Mouse (Mus musculus) hindbrain, embryonic 13.5 days (tissue): ENCODE data around the gene Sfi1. TPM values are rescaled to one million over a fixed set of nuclear protein-coding genes. Genes with fewer than 3 reads are reported as not detected.

Experiments
- ATAC-seq: fragments of 200-750 bp; cut with Nextera tagmentation; 2 replicates; pipeline ENCODE4 v1.8.0; 2017; ENCODE audit warnings: moderate TSS enrichment; ENCODE audit not compliant: low FRiP score
- H3K27ac ChIP-seq: fragments of 300-500 bp; sonication (generic); 2 replicates; pipeline ENCODE4 v1.5.1; 2015; ENCODE audit warnings: inconsistent platforms, mild to moderate bottlenecking, moderate library complexity
- H3K27me3 ChIP-seq: fragments of 300-500 bp; sonication (generic); 2 replicates; pipeline ENCODE4 v1.6.1; 2015; ENCODE audit warnings: mild to moderate bottlenecking, inconsistent platforms
- H3K36me3 ChIP-seq: fragments of 300-500 bp; sonication (generic); 2 replicates; pipeline ENCODE4 v1.6.1; 2015; ENCODE audit warnings: mild to moderate bottlenecking, inconsistent platforms
- H3K4me1 ChIP-seq: fragments of 300-500 bp; sonication (generic); replicated peaks from 2 replicates; pipeline ENCODE4 v1.6.1; 2015; ENCODE audit warnings: inconsistent platforms
- H3K4me2 ChIP-seq: fragments of 300-500 bp; sonication (generic); 2 replicates; pipeline ENCODE4 v1.6.1; 2015; ENCODE audit warnings: inconsistent platforms, mild to moderate bottlenecking, moderate library complexity
- H3K4me3 ChIP-seq: fragments of 300-500 bp; sonication (generic); 2 replicates; pipeline ENCODE4 v1.5.1; 2015; ENCODE audit warnings: mild to moderate bottlenecking, inconsistent platforms
- H3K9ac ChIP-seq: fragments of 300-500 bp; sonication (generic); 2 replicates; pipeline ENCODE4 v1.6.1; 2015; ENCODE audit warnings: mild to moderate bottlenecking, inconsistent platforms
- H3K9me3 ChIP-seq: fragments of 300-500 bp; sonication (generic); 2 replicates; pipeline ENCODE4 v1.6.1; 2016; ENCODE audit warnings: inconsistent platforms
- WGBS: fragments of 180-500 bp; shearing (Covaris S2); methylation state at CpG from one replicate; pipeline ENCODE4 v1.1.7; 2015; 5-methylcytosine and 5-hydroxymethylcytosine counted together
- polyA plus RNA-seq: library from polyadenylated mRNA; unstranded; fragments of >200 nt; fragmentation: Nextera tagmentation; extraction: Ambion mirVana; gene quantifications from 2 replicates; pipeline ENCODE4 v1.2.1, GENCODE M21; 2015

Gene Sfi1
- 13.5 and 16.2 TPM in 2 replicates for polyA plus RNA-seq

GRCm38 (mm10) chr11:3193363-3193762 is at the start of gene Sfi1:
Gene Sfi1 (minus strand): TSS chr11:3193463.
- Histone ChIP-seq H3K9ac (no peak within 1 kb of the TSS), H3K4me3 (no peak within 1 kb of the TSS), H3K27ac (no peak within 1 kb of the TSS), H3K27me3 (no peaks in the 10 kb centered on the region), H3K9me3 (no peaks in the 10 kb centered on the region), H3K4me1 (no peaks in the 10 kb centered on the region), H3K36me3 (no peaks in the 10 kb centered on the region), H3K4me2 (no peak within 1 kb of the TSS)
- ATAC-seq, result no peak
- WGBS, result 86% methylated on average over 25 of the region's 25 CpGs

- no peak overlapping the region for H3K27ac ChIP-seq
- H3K27me3 ChIP-seq, result no peaks in the 10 kb centered on the region
- WGBS, result 96% methylated on average over 7 of the region's 7 CpGs
- ATAC-seq, result no peak
- H3K36me3 ChIP-seq, result peaks cover 87% of the 10 kb centered on the region
- no peak overlapping the region for H3K9ac ChIP-seq
- H3K4me1 ChIP-seq, result no peaks in the 10 kb centered on the region
- no peak overlapping the region for H3K4me2 ChIP-seq
- H3K4me3 ChIP-seq, result no peak overlapping the region
- H3K9me3 ChIP-seq, result no peaks in the 10 kb centered on the region
Measured at GRCm38 (mm10) chr11:3242395-3242794, 49.1 kb upstream of the Sfi1 start.

- peaks cover 93% of the 10 kb centered on the region for H3K36me3 ChIP-seq
- H3K4me1 ChIP-seq, result no peaks in the 10 kb centered on the region
- H3K9me3 ChIP-seq, result no peaks in the 10 kb centered on the region
- no peak overlapping the region for H3K27ac ChIP-seq
- no peak overlapping the region for H3K4me2 ChIP-seq
- H3K27me3 ChIP-seq, result no peaks in the 10 kb centered on the region
- 81% methylated on average over 5 of the region's 5 CpGs for WGBS
- no peak overlapping the region for H3K9ac ChIP-seq
- no peak overlapping the region for H3K4me3 ChIP-seq
- no peak for ATAC-seq
Measured at GRCm38 (mm10) chr11:3235277-3235676, 42.0 kb upstream of the Sfi1 start.

DNA sequence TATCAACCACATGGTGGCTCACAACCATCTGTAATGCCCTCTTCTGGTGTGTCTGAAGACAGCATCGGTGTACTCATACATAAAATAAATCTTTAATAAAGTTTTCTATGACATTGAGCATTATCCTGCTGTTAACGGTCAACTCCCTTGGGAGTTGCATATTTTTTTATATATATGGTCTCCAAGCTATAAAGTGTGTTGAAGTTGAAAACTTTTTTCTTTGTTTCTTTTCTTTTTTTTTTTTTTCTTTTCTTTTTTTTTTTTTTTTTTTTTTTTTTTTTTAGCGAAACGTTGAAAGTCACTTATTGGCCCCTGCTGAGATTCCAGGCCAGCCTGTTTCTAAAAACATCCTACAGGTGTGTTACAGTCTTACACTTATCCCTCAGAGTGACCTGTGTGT is 40.4 kb upstream of the Sfi1 start:
- no peaks in the 10 kb centered on the region for H3K4me1 ChIP-seq
- no peak overlapping the region for H3K27ac ChIP-seq
- H3K27me3 ChIP-seq, result no peaks in the 10 kb centered on the region
- H3K9me3 ChIP-seq, result no peaks in the 10 kb centered on the region
- no peak overlapping the region for H3K9ac ChIP-seq
- H3K4me2 ChIP-seq, result no peak overlapping the region
- ATAC-seq, result no peak
- H3K36me3 ChIP-seq, result peaks cover 92% of the 10 kb centered on the region
- H3K4me3 ChIP-seq, result no peak overlapping the region
- WGBS, result 92% methylated on average over 4 of the region's 4 CpGs

DNA sequence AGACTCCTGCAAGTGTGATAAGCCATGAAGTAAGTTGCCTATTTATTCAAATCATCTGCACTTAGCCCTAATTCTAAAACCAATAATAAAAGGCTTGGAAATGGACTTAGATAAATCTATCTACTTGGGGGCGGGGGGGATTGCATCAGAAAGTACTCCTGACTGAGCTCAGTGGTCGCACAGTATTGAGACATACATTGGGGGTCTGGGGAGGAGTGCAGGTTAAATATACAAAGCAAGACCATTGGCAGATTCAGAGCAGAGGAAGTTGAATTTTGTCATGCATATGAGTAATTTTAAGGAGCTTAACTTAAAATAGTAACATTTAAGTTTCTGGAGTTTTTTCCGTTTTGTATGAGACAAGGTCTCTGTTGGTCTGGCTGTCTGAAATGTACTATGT is 39.0 kb upstream of the Sfi1 start:
- Histone ChIP-seq H3K36me3 (peaks cover 87% of the 10 kb centered on the region), H3K4me1 (no peaks in the 10 kb centered on the region), H3K9ac (no peak overlapping the region)

GRCm38 (mm10) chr11:3227113-3227512 is 33.9 kb upstream of the Sfi1 start:
- no peaks in the 10 kb centered on the region for H3K4me1 ChIP-seq
- H3K4me2 ChIP-seq, result no peak overlapping the region
- no peak overlapping the region for H3K4me3 ChIP-seq
- no peaks in the 10 kb centered on the region for H3K27me3 ChIP-seq
- H3K27ac ChIP-seq, result no peak overlapping the region
- ATAC-seq, result no peak
- no peaks in the 10 kb centered on the region for H3K9me3 ChIP-seq
- no peak overlapping the region for H3K9ac ChIP-seq
- WGBS, result 97% methylated on average over 3 of the region's 3 CpGs
- peaks cover 84% of the 10 kb centered on the region for H3K36me3 ChIP-seq

More for the DNA sequence above, 39.0 kb upstream of the Sfi1 start:
- H3K27ac ChIP-seq, result no peak overlapping the region
- ATAC-seq, result no peak
- no peak overlapping the region for H3K4me3 ChIP-seq
- H3K4me2 ChIP-seq, result no peak overlapping the region
- H3K9me3 ChIP-seq, result no peaks in the 10 kb centered on the region
- 91% methylated on average over 3 of the region's 3 CpGs for WGBS
- H3K27me3 ChIP-seq, result no peaks in the 10 kb centered on the region

DNA sequence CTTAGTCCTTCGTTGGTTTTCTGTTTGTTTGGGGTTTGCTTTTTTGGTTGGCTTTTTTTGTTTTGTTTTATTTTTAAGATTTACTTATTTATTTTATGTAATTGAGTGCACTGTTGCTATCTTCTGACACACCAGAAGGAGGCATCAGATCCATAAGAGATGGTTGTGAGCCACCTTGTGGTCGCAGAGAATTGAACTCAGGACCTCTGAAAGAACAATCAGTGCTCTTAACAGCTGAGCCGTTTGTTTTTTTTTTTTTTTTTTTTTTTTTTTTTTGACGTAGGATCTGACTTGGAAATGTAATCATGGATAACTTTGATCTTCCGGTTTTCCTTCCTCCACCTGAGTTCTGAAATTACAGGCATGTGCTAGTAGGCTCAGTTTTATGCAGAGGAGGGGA is 29.8 kb upstream of the Sfi1 start:
- no peak overlapping the region for H3K4me3 ChIP-seq
- H3K27ac ChIP-seq, result no peak overlapping the region
- no peaks in the 10 kb centered on the region for H3K4me1 ChIP-seq
- no peak overlapping the region for H3K4me2 ChIP-seq
- H3K9me3 ChIP-seq, result no peaks in the 10 kb centered on the region
- WGBS, result 80% methylated on average over 5 of the region's 5 CpGs
- no peak overlapping the region for H3K9ac ChIP-seq
- no peaks in the 10 kb centered on the region for H3K27me3 ChIP-seq
- ATAC-seq, result no peak
- H3K36me3 ChIP-seq, result peaks cover 81% of the 10 kb centered on the region

- Histone ChIP-seq H3K4me2 (no peak overlapping the region), H3K27me3 (no peaks in the 10 kb centered on the region), H3K4me1 (no peaks in the 10 kb centered on the region), H3K4me3 (no peak overlapping the region), H3K36me3 (peaks cover 73% of the 10 kb centered on the region), H3K27ac (no peak overlapping the region), H3K9ac (no peak overlapping the region), H3K9me3 (no peaks in the 10 kb centered on the region)
- no peak for ATAC-seq
- WGBS, result 94% methylated on average over 1 of the region's 1 CpGs
Measured at GRCm38 (mm10) chr11:3212526-3212925, 19.3 kb upstream of the Sfi1 start.

DNA sequence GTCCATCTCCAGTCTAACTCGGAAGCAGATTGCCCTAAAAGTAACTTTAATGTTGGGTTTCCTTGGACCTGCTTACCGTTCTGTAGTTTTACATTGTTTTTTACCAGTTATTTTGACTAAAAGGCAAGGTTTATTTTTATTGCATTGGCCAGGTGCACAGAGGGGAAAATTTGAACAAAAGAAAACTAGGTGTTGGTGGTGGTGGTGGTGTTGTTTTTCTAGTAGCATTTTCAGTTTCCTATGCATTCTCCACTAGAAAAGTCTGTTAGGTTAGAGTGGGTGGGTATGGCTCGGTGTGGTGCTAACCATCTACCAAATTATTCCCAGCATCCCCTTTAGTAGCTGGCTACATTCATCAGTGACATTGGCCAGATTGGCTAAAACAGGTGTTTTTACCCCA is 13.5 kb upstream of the Sfi1 start:
- H3K9me3 ChIP-seq, result no peaks in the 10 kb centered on the region
- WGBS, result 95% methylated on average over 3 of the region's 3 CpGs
- no peak overlapping the region for H3K9ac ChIP-seq
- no peak for ATAC-seq
- no peak overlapping the region for H3K27ac ChIP-seq
- no peak overlapping the region for H3K4me3 ChIP-seq
- no peak overlapping the region for H3K4me2 ChIP-seq
- peaks cover 14% of the 10 kb centered on the region; the same call in 1 of the 2 replicates for H3K4me1 ChIP-seq
- H3K27me3 ChIP-seq, result no peaks in the 10 kb centered on the region
- H3K36me3 ChIP-seq, result peaks cover 54% of the 10 kb centered on the region

DNA sequence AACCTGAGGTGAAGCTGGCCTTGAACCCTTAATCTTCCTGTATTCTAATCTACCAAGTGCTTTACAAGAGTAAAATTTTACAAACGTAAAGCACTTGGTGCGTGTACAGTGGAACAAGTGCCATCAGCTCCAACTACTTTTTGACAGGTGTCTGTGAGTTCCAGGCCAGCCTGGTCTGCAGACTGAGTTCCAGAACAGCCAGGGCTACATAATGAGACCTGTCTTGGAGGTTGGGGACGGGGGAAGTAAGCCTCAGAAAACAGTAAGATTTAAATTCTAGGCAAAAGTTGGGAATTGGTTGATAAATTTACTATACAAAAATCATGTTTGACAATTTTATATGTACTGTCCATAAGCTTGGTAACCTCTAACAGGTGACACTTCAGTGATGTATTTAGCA is 11.9 kb upstream of the Sfi1 start:
- Histone ChIP-seq H3K9me3 (no peaks in the 10 kb centered on the region), H3K4me1 (peaks cover 14% of the 10 kb centered on the region; the same call in 1 of the 2 replicates), H3K4me2 (no peak overlapping the region), H3K9ac (no peak overlapping the region), H3K27ac (no peak overlapping the region), H3K36me3 (peaks cover 47% of the 10 kb centered on the region), H3K27me3 (no peaks in the 10 kb centered on the region), H3K4me3 (no peak overlapping the region)
- ATAC-seq, result no peak
- WGBS, result 96% methylated on average over 3 of the region's 3 CpGs

- WGBS, result 90% methylated on average over 2 of the region's 2 CpGs
- H3K36me3 ChIP-seq, result peaks cover 35% of the 10 kb centered on the region
- H3K9me3 ChIP-seq, result no peaks in the 10 kb centered on the region
- H3K4me3 ChIP-seq, result no peak overlapping the region; the same call in 1 of the 2 replicates
- H3K27ac ChIP-seq, result no peak overlapping the region
- no peak overlapping the region for H3K9ac ChIP-seq
- H3K27me3 ChIP-seq, result no peaks in the 10 kb centered on the region
- ATAC-seq, result no peak
- peak overlapping the region; percentile 43 for H3K4me2 ChIP-seq
- peaks cover 14% of the 10 kb centered on the region; the same call in 1 of the 2 replicates for H3K4me1 ChIP-seq
Measured at GRCm38 (mm10) chr11:3203771-3204170, 10.5 kb upstream of the Sfi1 start.

DNA sequence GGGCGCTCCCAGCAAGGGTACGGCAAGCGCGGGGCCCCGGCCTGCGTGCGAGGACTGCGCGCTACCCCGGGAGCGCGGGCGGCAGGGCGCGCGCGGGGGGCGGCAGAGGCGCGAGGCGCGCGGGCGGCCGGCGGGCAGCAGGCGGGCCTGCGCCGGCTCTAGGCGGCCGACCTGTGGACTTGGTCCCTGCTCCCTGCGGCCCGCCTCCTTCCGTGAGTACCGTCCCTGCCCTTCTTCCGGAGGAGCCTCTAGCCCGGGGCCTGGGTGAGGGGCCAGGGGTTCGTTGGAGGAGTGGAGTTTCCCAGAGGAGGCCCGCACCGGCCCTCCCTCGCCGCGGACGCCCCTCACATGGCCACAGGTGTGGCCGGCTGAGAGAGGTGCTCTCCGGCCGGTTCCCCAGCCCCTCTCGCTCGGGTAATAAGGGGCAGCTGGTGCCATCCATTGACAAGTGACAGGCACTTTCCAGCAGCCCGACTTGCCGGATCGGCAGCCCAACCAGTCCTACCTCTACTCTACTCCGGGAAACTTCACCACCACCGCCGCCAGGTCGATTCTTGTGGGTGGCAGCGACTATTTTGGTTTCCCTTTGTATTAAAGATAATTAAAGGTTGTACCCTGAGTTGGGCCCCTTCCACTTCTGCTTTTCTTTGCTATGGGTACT is 9.6 kb upstream of the Sfi1 start:
- peaks cover 14% of the 10 kb centered on the region; the same call in 1 of the 2 replicates for H3K4me1 ChIP-seq
- WGBS, result under 1% methylated on average over 43 of the region's 57 CpGs
- H3K4me2 ChIP-seq, result peak overlapping the region; percentile 43
- peak overlapping the region; percentile 40 for H3K4me3 ChIP-seq
- no peaks in the 10 kb centered on the region for H3K27me3 ChIP-seq
- H3K27ac ChIP-seq, result peak overlapping the region; percentile 35
- peaks cover 27% of the 10 kb centered on the region for H3K36me3 ChIP-seq
- peak overlapping the region; percentile 63 for H3K9ac ChIP-seq
- ATAC-seq, result peak; percentile 17
- no peaks in the 10 kb centered on the region for H3K9me3 ChIP-seq

- Histone ChIP-seq H3K27ac (peak within 1 kb of the TSS; percentile 63), H3K4me1 (peaks cover 14% of the 10 kb centered on the region; the same call in 1 of the 2 replicates), H3K4me3 (peak within 1 kb of the TSS; percentile 40), H3K9ac (peak within 1 kb of the TSS; percentile 63), H3K4me2 (peak within 1 kb of the TSS; percentile 43), H3K36me3 (peaks cover 22% of the 10 kb centered on the region), H3K9me3 (no peaks in the 10 kb centered on the region), H3K27me3 (no peaks in the 10 kb centered on the region)
- under 1% methylated on average over 37 of the region's 57 CpGs for WGBS
- ATAC-seq, result peak; percentile 72
Measured at GRCm38 (mm10) chr11:3202231-3202701, 9.0 kb upstream of the Sfi1 start, which contains the start of gene Eif4enif1. Gene Eif4enif1 (plus strand): TSS chr11:3202392.
